Mouse (Mus musculus) fat pad, adult 2 months (tissue): ENCODE data around the gene Vps16.
A peak's percentile ranks its signal among the peaks of the same experiment; 100 is the strongest.

Experiments used
- DNase-seq: peaks from one replicate; pipeline ENCODE4 v3.0.0-alpha.2; 2011; ENCODE audit warnings: low read depth, low spot score; ENCODE audit errors: extremely low read depth

The Vps16 gene

GRCm38 (mm10) chr2:130457871-130458270 lies 33.7 kb downstream of the Vps16 start:
- no peak for DNase-seq

GRCm38 (mm10) chr2:130459576-130459975 lies 35.4 kb downstream of the Vps16 start:
- DNase-seq: no peak

GRCm38 (mm10) chr2:130461287-130462071 lies 37.3 kb downstream of the Vps16 start:
- peak; percentile 66 for DNase-seq

GRCm38 (mm10) chr2:130466438-130466837 lies 42.3 kb downstream of the Vps16 start:
- DNase-seq: no peak

GRCm38 (mm10) chr2:130469366-130469765 lies 45.2 kb downstream of the Vps16 start:
- DNase-seq: no peak

GRCm38 (mm10) chr2:130469935-130470334 lies 45.8 kb downstream of the Vps16 start:
- no peak for DNase-seq

GRCm38 (mm10) chr2:130472908-130473510 lies 48.9 kb downstream of the Vps16 start:
- no peak for DNase-seq

GRCm38 (mm10) chr2:130475764-130476163 lies 51.6 kb downstream of the Vps16 start:
- no peak for DNase-seq

GRCm38 (mm10) chr2:130476666-130477297 lies 52.6 kb downstream of the Vps16 start:
- DNase-seq: peak; percentile 51

- no peak for DNase-seq
These were observed 58.0 kb downstream of the Vps16 start for GRCm38 (mm10) chr2:130482177-130482576.

GRCm38 (mm10) chr2:130482700-130483099 lies 58.6 kb downstream of the Vps16 start:
- no peak for DNase-seq

- DNase-seq: no peak
These were observed 60.1 kb downstream of the Vps16 start for GRCm38 (mm10) chr2:130484206-130484605.

GRCm38 (mm10) chr2:130488002-130488401 lies 63.9 kb downstream of the Vps16 start:
- DNase-seq: no peak

GRCm38 (mm10) chr2:130488600-130488999 lies 64.5 kb downstream of the Vps16 start:
- DNase-seq: no peak

- no peak for DNase-seq
These were observed 67.0 kb downstream of the Vps16 start for GRCm38 (mm10) chr2:130491162-130491561.

- DNase-seq: no peak
These were observed 67.4 kb downstream of the Vps16 start for GRCm38 (mm10) chr2:130491587-130491986.
